Mouse (Mus musculus) stomach, embryonic 16.5 days (tissue): ENCODE data around the gene Vcan. TPM values are rescaled to one million over a fixed set of nuclear protein-coding genes. Genes with fewer than 3 reads are reported as not detected.

ENCODE experiments used
- polyA plus RNA-seq: library from polyadenylated mRNA; unstranded; fragments of >200 nt; fragmentation: Nextera tagmentation; extraction: Ambion mirVana; gene quantifications from 2 replicates; pipeline ENCODE4 v1.2.1, GENCODE M21; 2015

Gene Vcan
- polyA plus RNA-seq, 1 experiment from 2014 or later: 28.8 TPM

Other genes with a start within 250 kb of the Vcan start
- 3.8 and 5.4 TPM in 2 replicates for gene Hapln1, start 202.7 kb downstream of the Vcan start, polyA plus RNA-seq